Mouse (Mus musculus) embryonic facial prominence, embryonic 13.5 days (tissue): ENCODE measurements around the gene 4930519G04Rik. TPM values are rescaled to one million over a fixed set of nuclear protein-coding genes. Genes with fewer than 3 reads are reported as not detected.
A peak's percentile ranks its signal among the peaks of the same experiment; 100 is the strongest.
"Not testable (repeated sequence)": the region's sequence is repeated elsewhere in the genome, so short reads cannot be mapped to it uniquely, and the experiment has no call there.

Source experiments
- ATAC-seq: fragments of 200-750 bp; cut with Nextera tagmentation; 2 replicates; pipeline ENCODE4 v1.8.0; 2017; ENCODE audit warnings: low read depth; ENCODE audit not compliant: insufficient number of reproducible peaks, insufficient read depth, low FRiP score, low TSS enrichment
- H3K27ac ChIP-seq: fragments of 300-500 bp; sonication (generic); 2 replicates; pipeline ENCODE4 v1.5.1; 2015; ENCODE audit warnings: moderate library complexity, mild to moderate bottlenecking, inconsistent platforms
- H3K27me3 ChIP-seq: fragments of 300-500 bp; sonication (generic); 2 replicates; pipeline ENCODE4 v1.6.1; 2015; ENCODE audit warnings: mild to moderate bottlenecking, inconsistent platforms
- H3K36me3 ChIP-seq: fragments of 300-500 bp; sonication (generic); 2 replicates; pipeline ENCODE4 v1.6.1; 2015; ENCODE audit warnings: mild to moderate bottlenecking, inconsistent platforms
- H3K4me1 ChIP-seq: fragments of 300-500 bp; sonication (generic); 2 replicates; pipeline ENCODE4 v1.6.1; 2015; ENCODE audit warnings: inconsistent platforms
- H3K4me2 ChIP-seq: fragments of 300-500 bp; sonication (generic); 2 replicates; pipeline ENCODE4 v1.6.1; 2015; ENCODE audit warnings: moderate library complexity, mild to moderate bottlenecking, inconsistent platforms
- H3K4me3 ChIP-seq: fragments of 300-500 bp; sonication (generic); 2 replicates; pipeline ENCODE4 v1.5.1; 2015; ENCODE audit warnings: mild to moderate bottlenecking, inconsistent platforms
- H3K9ac ChIP-seq: fragments of 300-500 bp; sonication (generic); 2 replicates; pipeline ENCODE4 v1.6.1; 2015; ENCODE audit warnings: mild to moderate bottlenecking, inconsistent platforms
- H3K9me3 ChIP-seq: fragments of 300-500 bp; sonication (generic); 2 replicates; pipeline ENCODE4 v1.6.1; 2016; ENCODE audit warnings: inconsistent platforms
- WGBS: fragments of 180-500 bp; shearing (Covaris S2); methylation state at CpG from one replicate; pipeline ENCODE4 v1.1.7; 2015; ENCODE audit warnings: mixed read lengths; 5-methylcytosine and 5-hydroxymethylcytosine counted together
- polyA plus RNA-seq: library from polyadenylated mRNA; unstranded; fragments of >200 nt; fragmentation: Nextera tagmentation; extraction: Ambion mirVana; gene quantifications from 2 replicates; pipeline ENCODE4 v1.2.1, GENCODE M21; 2015

4930519G04Rik gene
- polyA plus RNA-seq, 1 experiment from 2014 or later: 0.45 TPM

DNA sequence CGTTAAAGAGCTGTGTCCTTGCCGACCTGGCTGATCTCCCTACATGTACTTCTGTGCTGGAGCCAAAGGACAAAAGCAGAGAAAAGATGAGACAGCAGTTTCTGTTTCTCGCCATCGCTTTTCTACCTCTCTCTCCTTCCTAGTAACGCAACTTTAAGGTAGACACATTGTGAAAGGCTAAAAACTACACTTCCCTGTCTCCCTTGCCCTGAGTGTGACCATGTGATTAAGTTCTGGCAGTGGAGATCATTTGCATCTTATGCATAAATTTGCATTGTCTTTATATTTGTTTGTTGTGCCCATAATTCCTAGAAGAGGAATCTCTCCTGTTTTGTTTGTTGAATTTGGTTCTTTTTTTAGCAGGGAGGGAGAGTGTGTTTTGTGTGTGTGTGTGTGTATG lies 62.4 kb downstream of the 4930519G04Rik start:
- WGBS: 75% methylated on average over 5 of the region's 5 CpGs
- H3K27me3 ChIP-seq: no peaks in the 10 kb centered on the region
- H3K9me3 ChIP-seq: no peaks in the 10 kb centered on the region
- no peak for ATAC-seq
- H3K4me2 ChIP-seq: no peak overlapping the region
- H3K9ac ChIP-seq: no peak overlapping the region
- 0 out of 2 replicates have a peak, but pooled peaks cover 7% of the 10 kb centered on the region for H3K4me1 ChIP-seq
- no peaks in the 10 kb centered on the region for H3K36me3 ChIP-seq
- no peak overlapping the region for H3K4me3 ChIP-seq
- no peak overlapping the region for H3K27ac ChIP-seq

DNA sequence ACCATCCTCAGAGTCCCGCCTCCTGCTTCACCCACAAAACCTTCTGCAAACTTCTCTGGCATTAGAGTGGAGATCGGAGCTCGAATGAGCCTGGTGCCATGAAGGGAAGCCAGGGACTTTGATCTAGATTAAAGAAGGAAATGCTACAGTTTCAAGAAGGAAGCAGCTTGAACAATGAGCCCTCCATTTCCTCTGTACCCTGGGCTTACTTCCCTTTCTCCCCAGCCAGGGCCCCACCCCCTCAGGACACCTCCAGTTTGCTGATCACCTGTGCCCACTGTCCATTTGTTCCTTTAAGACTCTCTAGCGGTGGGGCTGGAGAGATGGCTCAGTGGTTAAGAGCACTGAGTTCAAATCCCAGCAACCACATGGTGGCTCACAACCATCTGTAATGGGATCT lies 63.3 kb downstream of the 4930519G04Rik start:
- H3K4me2 ChIP-seq: no peak overlapping the region
- H3K4me3 ChIP-seq: no peak overlapping the region
- no peak overlapping the region for H3K27ac ChIP-seq
- no peak overlapping the region for H3K9ac ChIP-seq
- H3K4me1 ChIP-seq: 0 out of 2 replicates have a peak, but pooled peaks cover 7% of the 10 kb centered on the region
- WGBS: 80% methylated on average over 4 of the region's 4 CpGs
- no peaks in the 10 kb centered on the region for H3K9me3 ChIP-seq
- H3K27me3 ChIP-seq: no peaks in the 10 kb centered on the region
- H3K36me3 ChIP-seq: no peaks in the 10 kb centered on the region
- no peak for ATAC-seq

DNA sequence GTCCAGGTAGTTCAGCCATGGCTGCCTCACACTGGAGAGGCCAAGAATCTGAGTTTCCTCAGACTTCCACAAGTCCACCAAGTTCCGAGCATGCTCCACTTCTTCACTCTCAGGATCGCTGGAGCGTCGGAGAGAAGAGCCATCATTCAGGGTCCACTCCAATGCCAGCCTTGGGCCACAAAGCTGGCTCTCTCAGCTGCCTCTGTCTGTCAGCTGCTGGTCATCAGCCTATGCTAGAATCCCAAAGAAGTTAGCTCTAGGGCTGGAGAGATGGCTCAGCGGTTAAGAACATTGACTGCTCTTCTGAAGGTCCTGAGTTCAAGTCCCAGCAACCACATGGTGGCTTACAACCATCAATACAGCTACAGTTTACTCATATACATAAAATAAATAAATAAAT lies 63.9 kb downstream of the 4930519G04Rik start:
- H3K27me3 ChIP-seq, ATAC-seq, H3K4me3 ChIP-seq, H3K4me2 ChIP-seq, H3K27ac ChIP-seq, H3K9me3 ChIP-seq, H3K36me3 ChIP-seq, H3K9ac ChIP-seq: not testable (repeated sequence)
- 90% methylated on average over 5 of the region's 5 CpGs for WGBS
- 0 out of 2 replicates have a peak, but pooled peaks cover 12% of the 10 kb centered on the region for H3K4me1 ChIP-seq

DNA sequence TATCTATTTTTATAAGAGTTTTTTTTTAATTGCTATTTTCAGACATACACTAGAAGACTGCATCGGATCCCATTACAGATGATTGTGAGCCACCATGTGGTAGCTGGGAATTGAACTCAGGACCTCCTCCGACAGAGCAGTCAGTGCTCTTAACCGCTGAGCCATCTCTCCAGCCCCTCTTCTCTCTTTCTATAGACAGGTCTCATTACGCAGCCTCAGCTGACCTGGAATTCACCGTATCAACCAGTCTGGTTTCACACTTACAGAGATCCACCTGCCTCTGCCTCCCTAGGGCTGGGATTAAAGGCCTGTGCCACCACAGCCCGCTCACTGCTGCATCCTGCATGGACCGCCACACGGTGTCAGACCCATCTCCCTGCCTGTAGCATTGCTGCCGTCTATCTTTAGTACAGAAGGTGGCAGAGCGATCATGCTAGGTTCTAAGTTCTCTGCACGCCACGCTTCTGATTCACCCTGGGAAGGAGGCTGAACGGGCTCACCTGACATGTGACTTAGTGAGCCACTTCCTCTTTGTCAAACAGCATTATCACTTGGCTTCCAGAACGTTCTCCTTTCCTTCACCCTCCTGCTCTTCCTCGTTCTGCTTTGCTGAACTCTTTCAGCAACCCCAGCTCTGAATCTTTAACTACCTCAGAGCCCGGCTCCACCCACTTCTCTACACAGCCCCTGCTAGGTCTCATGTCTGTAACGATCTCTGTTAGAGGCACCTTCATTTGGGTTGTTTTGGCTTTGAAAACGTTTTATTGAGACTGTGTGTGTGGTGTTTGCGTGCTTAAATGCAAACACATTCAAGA lies 68.3 kb downstream of the 4930519G04Rik start:
- ATAC-seq: no peak
- Histone ChIP-seq H3K4me3 (no peak overlapping the region), H3K27me3 (no peaks in the 10 kb centered on the region), H3K27ac (no peak overlapping the region), H3K36me3 (no peaks in the 10 kb centered on the region), H3K9ac (no peak overlapping the region), H3K4me2 (no peak overlapping the region), H3K9me3 (no peaks in the 10 kb centered on the region), H3K4me1 (0 out of 2 replicates have a peak, but pooled peaks cover 12% of the 10 kb centered on the region)
- 73% methylated on average over 19 of the region's 19 CpGs for WGBS

DNA sequence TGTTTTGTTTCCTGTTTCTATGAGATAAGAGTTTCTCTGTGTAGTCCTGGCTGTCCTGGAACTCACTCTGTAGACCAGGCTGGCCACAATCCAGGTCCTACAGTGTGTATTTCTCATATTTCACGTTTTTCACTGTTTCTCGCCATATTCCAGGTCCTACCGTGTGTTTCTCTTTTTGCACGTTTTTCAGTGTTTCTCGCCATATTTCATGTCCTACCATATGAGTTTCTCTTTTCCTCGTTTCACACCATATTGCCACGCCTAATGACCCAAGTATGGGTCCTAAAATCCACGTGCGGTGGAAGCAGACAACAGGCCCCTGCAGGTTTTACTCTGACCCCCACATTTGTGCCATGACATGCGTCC lies 68.9 kb downstream of the 4930519G04Rik start:
- H3K27ac ChIP-seq: no peak overlapping the region
- 60% methylated on average over 10 of the region's 10 CpGs for WGBS
- ATAC-seq: no peak

DNA sequence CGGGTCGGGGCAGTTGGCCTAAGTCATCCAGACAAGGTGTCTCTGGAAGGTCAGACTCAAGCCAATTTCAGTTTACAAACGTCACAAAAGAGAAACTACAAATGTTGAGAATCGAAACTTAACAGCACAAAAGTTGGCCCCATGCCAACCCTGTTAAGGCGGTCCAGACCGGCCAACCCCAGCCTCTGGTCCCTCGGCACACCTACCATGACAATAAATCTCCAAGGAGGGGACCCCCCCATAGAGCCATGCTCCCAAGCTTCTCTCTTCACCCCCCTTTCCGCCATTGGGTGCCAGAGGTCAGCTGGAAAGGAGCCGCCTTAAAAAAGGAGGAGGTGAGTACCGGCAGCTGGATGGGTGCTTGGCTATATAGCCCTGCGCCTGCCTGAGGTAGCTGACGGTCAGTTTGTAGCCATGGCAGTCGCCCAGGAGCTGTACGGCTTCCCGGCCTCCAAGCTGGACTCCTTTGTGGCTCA lies 69.6 kb downstream of the 4930519G04Rik start, which contains the start of gene Oasl1:
TSS of gene Oasl1 (plus strand) at position 243 of the 476 bp plus-strand sequence.
- ATAC-seq: no peak
- Histone ChIP-seq H3K4me3 (peak within 1 kb of the TSS; percentile 17), H3K4me1 (0 out of 2 replicates have a peak, but pooled peaks cover 12% of the 10 kb centered on the region), H3K27ac (0 out of 2 replicates have a peak within 1 kb of the TSS, but pooled peaks have one; percentile 4), H3K4me2 (peak within 1 kb of the TSS; percentile 51), H3K9ac (peak within 1 kb of the TSS; percentile 41; the same call in 1 of the 2 replicates), H3K9me3 (no peaks in the 10 kb centered on the region), H3K36me3 (no peaks in the 10 kb centered on the region), H3K27me3 (no peaks in the 10 kb centered on the region)
- WGBS: 47% methylated on average over 15 of the region's 15 CpGs

More for the DNA sequence above, 68.9 kb downstream of the 4930519G04Rik start:
- H3K27me3 ChIP-seq: no peaks in the 10 kb centered on the region
- no peak overlapping the region for H3K4me2 ChIP-seq
- no peak overlapping the region for H3K9ac ChIP-seq
- H3K4me1 ChIP-seq: 0 out of 2 replicates have a peak, but pooled peaks cover 12% of the 10 kb centered on the region
- no peak overlapping the region for H3K4me3 ChIP-seq
- no peaks in the 10 kb centered on the region for H3K36me3 ChIP-seq
- H3K9me3 ChIP-seq: no peaks in the 10 kb centered on the region

DNA sequence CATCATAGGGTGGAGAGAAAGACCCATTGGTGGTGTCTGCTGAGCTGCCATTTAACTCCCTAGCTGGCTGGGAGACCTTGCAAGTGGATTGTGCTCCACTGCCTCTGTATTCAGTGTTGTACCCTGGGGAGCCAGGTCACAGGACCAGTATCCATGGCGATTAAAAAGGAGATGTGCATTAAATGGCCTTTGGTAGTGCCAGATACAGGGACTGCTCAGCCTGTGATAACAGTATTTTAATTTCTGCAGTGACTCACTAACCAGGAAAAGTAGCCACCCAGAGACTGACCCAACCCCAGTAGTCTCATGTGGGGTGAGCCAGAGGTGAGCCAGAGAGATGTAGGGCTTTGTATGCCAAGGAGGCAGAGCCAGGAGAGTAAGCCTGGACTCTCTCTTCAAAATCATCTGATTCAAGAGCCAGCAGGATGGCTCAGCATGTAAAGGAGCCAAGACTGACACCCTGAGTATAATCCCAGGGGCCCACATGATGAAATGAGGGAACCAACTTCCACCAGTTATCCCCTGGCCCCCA lies 72.8 kb downstream of the 4930519G04Rik start:
- no peaks in the 10 kb centered on the region for H3K9me3 ChIP-seq
- no peak overlapping the region for H3K4me2 ChIP-seq
- no peaks in the 10 kb centered on the region for H3K36me3 ChIP-seq
- 76% methylated on average over 1 of the region's 1 CpGs for WGBS
- H3K27ac ChIP-seq: no peak overlapping the region
- no peaks in the 10 kb centered on the region for H3K27me3 ChIP-seq
- H3K4me3 ChIP-seq: no peak overlapping the region
- ATAC-seq: no peak
- H3K9ac ChIP-seq: no peak overlapping the region
- H3K4me1 ChIP-seq: 0 out of 2 replicates have a peak, but pooled peaks cover 12% of the 10 kb centered on the region

DNA sequence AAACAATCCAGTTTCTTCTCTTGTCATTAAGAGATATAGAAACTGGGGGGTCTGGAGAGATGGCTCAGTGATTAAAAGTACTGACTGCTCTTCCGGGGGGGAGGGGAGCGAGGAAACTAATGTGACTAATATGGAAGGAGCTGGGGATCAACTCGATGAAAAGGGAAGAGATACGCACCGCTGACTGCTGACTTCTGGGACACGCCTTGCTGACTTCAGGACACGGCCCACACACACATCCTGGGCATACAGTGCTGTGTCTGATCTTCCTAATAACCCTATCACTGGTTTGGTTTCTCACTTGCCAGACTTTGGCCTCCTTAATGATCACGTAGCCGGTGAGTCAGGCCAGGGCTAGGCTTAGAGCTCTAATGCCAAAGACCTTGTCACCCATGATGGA lies 73.3 kb downstream of the 4930519G04Rik start:
- Histone ChIP-seq H3K36me3 (no peaks in the 10 kb centered on the region), H3K4me1 (0 out of 2 replicates have a peak, but pooled peaks cover 12% of the 10 kb centered on the region), H3K4me3 (no peak overlapping the region), H3K9ac (no peak overlapping the region), H3K27ac (no peak overlapping the region), H3K27me3 (no peaks in the 10 kb centered on the region), H3K9me3 (no peaks in the 10 kb centered on the region), H3K4me2 (no peak overlapping the region)
- WGBS: 84% methylated on average over 9 of the region's 9 CpGs
- ATAC-seq: no peak

DNA sequence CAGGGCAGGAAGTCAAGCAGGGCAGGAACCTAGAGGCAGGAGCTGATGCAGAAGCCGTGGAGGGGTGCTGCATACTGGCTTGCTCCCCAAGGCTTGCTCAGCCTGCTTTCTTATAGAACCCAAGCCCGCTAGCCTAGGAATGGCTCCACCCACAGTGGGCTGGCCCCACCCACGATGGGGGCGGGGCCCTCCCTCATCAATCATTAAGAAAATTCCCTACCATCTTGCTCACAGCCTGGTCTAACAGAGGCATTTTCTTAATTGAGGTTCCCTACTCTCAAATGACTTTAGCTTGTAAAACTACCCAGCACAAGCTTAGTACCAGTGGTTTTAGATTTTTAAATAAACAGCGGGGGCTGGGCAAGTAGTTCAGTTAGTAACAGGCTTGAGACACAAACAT lies 78.2 kb downstream of the 4930519G04Rik start:
- no peaks in the 10 kb centered on the region for H3K4me1 ChIP-seq
- no peaks in the 10 kb centered on the region for H3K9me3 ChIP-seq
- H3K27ac ChIP-seq: no peak overlapping the region
- H3K36me3 ChIP-seq: no peaks in the 10 kb centered on the region
- no peak for ATAC-seq
- no peak overlapping the region for H3K4me3 ChIP-seq
- no peaks in the 10 kb centered on the region for H3K27me3 ChIP-seq
- no peak overlapping the region for H3K9ac ChIP-seq
- 47% methylated on average over 5 of the region's 5 CpGs for WGBS
- H3K4me2 ChIP-seq: no peak overlapping the region

DNA sequence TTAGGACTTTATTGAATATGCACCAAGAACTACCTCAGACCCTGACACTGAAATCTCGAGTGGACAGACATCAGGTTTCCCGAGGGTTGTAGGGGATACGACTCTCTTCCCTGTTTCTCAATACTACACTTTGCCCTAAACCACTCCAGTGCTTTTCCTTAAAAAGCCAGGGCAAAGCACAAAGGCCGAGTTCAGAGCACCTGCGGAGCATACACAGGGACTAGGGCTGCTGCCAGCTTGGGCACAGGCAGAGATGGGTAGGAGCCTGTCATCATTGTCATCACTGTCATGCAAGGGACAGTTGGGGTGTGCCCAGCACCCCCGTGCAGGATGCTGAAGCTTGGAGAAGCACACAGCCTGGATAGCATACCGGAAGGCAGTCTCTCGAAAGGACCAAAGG lies 79.7 kb downstream of the 4930519G04Rik start:
- ATAC-seq: no peak
- Histone ChIP-seq H3K4me3 (no peak overlapping the region), H3K27ac (no peak overlapping the region), H3K4me2 (no peak overlapping the region), H3K9ac (no peak overlapping the region), H3K27me3 (no peaks in the 10 kb centered on the region), H3K36me3 (no peaks in the 10 kb centered on the region), H3K9me3 (no peaks in the 10 kb centered on the region), H3K4me1 (no peaks in the 10 kb centered on the region)
- 79% methylated on average over 8 of the region's 8 CpGs for WGBS
